Mouse (Mus musculus) forebrain, embryonic 15.5 days (tissue): Measurements from ENCODE around the gene 2410004B18Rik. TPM values are rescaled to one million over a fixed set of nuclear protein-coding genes. Genes with fewer than 3 reads are reported as not detected.
A peak's percentile ranks its signal among the peaks of the same experiment; 100 is the strongest.

Experiments
- ATAC-seq: fragments of 200-750 bp; cut with Nextera tagmentation; replicated peaks from 2 replicates; pipeline ENCODE4 v1.8.0; 2017; ENCODE audit warnings: mild to moderate bottlenecking, moderate TSS enrichment, moderate library complexity
- H3K27ac ChIP-seq: fragments of 300-500 bp; sonication (generic); replicated peaks from 2 replicates; pipeline ENCODE4 v1.5.1; 2015; ENCODE audit warnings: mild to moderate bottlenecking, inconsistent platforms
- H3K27me3 ChIP-seq: fragments of 300-500 bp; sonication (generic); 2 replicates; pipeline ENCODE4 v1.6.1; 2015; ENCODE audit warnings: inconsistent platforms
- H3K36me3 ChIP-seq: fragments of 300-500 bp; sonication (generic); 2 replicates; pipeline ENCODE4 v1.6.1; 2015; ENCODE audit warnings: mild to moderate bottlenecking, inconsistent platforms
- H3K4me1 ChIP-seq: fragments of 300-500 bp; sonication (generic); 2 replicates; pipeline ENCODE4 v1.6.1; 2015; ENCODE audit warnings: inconsistent platforms
- H3K4me2 ChIP-seq: fragments of 300-500 bp; sonication (generic); replicated peaks from 2 replicates; pipeline ENCODE4 v1.6.1; 2015; ENCODE audit warnings: mild to moderate bottlenecking, inconsistent platforms
- H3K4me3 ChIP-seq: fragments of 300-500 bp; sonication (generic); 2 replicates; pipeline ENCODE4 v1.5.1; 2015; ENCODE audit warnings: mild to moderate bottlenecking, inconsistent platforms
- H3K9ac ChIP-seq: fragments of 300-500 bp; sonication (generic); replicated peaks from 2 replicates; pipeline ENCODE4 v1.6.1; 2015; ENCODE audit warnings: mild to moderate bottlenecking, inconsistent platforms
- H3K9me3 ChIP-seq: fragments of 300-500 bp; sonication (generic); 2 replicates; pipeline ENCODE4 v1.6.1; 2016; ENCODE audit warnings: inconsistent platforms
- whole genome bisulfite sequencing: fragments of 180-500 bp; shearing (Covaris S2); methylation state at CpG from one replicate; pipeline ENCODE4 v1.1.7; 2015; ENCODE audit warnings: mixed read lengths; 5-methylcytosine and 5-hydroxymethylcytosine counted together
- polyA plus RNA-seq: library from polyadenylated mRNA; unstranded; fragments of >200 nt; fragmentation: Nextera tagmentation; extraction: Ambion mirVana; gene quantifications from 2 replicates; pipeline ENCODE4 v1.2.1, GENCODE M21; 2015

Gene 2410004B18Rik
- polyA plus RNA-seq, 1 experiment from 2014 or later: 80.1 TPM

DNA sequence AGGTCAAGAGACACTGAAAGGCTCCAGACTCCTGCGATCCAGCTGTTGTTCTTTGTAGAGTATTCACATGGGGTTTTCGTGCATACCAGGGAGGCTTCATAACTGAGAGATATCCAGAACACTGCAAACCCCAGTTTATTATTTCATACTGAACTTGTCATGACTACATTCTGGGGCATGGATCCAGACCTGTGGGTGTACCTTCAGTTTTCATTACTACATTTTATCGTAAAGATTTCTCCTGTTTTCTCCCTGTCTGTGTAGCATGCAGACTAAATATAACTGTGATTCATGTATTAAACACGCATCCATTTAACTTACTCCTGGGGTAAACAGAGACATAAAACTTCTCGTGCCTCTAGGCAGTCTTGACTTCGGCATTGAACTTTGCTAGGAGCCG lies 37.2 kb downstream of the 2410004B18Rik start:
- H3K9me3 ChIP-seq: no peaks in the 10 kb centered on the region; the same call in 1 of the 2 replicates
- no peak overlapping the region for H3K4me3 ChIP-seq
- ATAC-seq: no peak
- no peak overlapping the region for H3K27ac ChIP-seq
- no peak overlapping the region for H3K9ac ChIP-seq
- no peaks in the 10 kb centered on the region for H3K4me1 ChIP-seq
- no peaks in the 10 kb centered on the region for H3K27me3 ChIP-seq
- H3K36me3 ChIP-seq: no peaks in the 10 kb centered on the region
- WGBS: 94% methylated on average over 7 of the region's 7 CpGs
- H3K4me2 ChIP-seq: no peak overlapping the region

DNA sequence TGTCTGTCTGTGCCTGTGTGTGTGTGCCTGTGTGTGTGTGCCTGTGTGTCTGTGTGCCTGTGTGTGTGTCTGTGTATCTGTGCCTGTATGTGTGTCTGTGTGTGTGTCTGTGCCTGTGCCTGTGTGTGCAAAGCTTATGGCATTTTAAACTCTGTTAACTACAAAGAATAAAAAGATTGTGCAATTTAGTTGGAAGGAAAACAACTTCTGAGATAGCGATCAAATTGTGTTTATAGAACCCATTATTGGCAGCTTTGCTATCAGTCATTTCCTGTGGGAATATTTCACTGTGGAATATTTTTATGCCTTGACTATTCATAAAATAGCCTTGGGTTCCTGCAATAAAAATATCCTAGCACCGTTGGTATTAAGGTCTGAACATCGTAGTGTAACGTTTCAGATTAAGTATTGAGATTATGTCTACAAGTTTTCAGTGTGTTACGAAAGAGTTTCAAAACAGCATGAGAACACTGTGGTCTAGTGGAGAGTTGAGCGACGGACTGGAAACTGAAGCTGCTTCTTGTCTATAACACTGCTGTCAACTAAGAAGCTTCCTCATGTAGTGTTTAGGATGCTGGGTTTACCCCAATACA lies 47.6 kb downstream of the 2410004B18Rik start:
- ATAC-seq: no peak
- no peak overlapping the region for H3K9ac ChIP-seq
- 88% methylated on average over 7 of the region's 7 CpGs for WGBS
- H3K9me3 ChIP-seq: no peaks in the 10 kb centered on the region
- H3K27ac ChIP-seq: no peak overlapping the region
- H3K4me1 ChIP-seq: peaks cover 19% of the 10 kb centered on the region
- H3K4me3 ChIP-seq: no peak overlapping the region
- H3K36me3 ChIP-seq: no peaks in the 10 kb centered on the region
- H3K27me3 ChIP-seq: 0 out of 2 replicates have a peak, but pooled peaks cover 6% of the 10 kb centered on the region
- no peak overlapping the region for H3K4me2 ChIP-seq

DNA sequence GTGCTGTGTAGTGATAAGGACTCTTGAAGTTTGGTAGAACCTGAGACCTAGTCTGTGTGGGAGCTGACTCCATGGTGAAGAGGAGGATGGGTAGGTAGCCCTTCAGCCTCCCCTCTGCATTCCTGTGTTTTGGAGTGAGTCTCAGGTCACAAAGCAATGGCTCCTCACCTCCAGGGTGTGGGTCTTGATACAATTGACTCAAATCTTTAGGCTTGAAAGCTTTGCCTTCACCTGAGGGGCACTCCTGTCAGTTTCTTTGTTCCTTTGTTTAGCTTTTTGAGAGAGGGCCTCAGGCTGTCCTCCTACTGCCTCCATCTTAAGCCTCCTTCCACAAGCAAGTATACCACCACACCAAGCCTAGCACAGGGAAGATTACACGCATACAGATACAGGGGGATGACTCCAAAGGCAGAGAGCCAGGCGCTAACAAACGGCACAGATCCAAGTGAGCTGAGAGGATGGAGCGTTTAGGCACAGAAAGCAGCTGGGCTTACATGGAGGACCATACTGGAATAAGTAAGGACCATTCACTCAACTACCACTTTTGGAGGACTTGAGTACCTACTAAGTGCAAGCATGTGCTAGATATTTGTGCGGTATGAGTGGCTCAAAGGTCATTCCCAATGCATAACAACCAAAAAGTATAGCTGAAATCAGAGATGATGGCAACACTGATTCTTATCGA lies 48.6 kb downstream of the 2410004B18Rik start:
- no peak overlapping the region for H3K9ac ChIP-seq
- WGBS: 51% methylated on average over 6 of the region's 6 CpGs
- 0 out of 2 replicates have a peak overlapping the region, but pooled peaks have one; percentile 70 for H3K4me3 ChIP-seq
- H3K27ac ChIP-seq: no peak overlapping the region
- H3K27me3 ChIP-seq: 0 out of 2 replicates have a peak, but pooled peaks cover 6% of the 10 kb centered on the region
- no peak for ATAC-seq
- peaks cover 19% of the 10 kb centered on the region for H3K4me1 ChIP-seq
- no peaks in the 10 kb centered on the region for H3K9me3 ChIP-seq
- H3K36me3 ChIP-seq: no peaks in the 10 kb centered on the region
- no peak overlapping the region for H3K4me2 ChIP-seq

DNA sequence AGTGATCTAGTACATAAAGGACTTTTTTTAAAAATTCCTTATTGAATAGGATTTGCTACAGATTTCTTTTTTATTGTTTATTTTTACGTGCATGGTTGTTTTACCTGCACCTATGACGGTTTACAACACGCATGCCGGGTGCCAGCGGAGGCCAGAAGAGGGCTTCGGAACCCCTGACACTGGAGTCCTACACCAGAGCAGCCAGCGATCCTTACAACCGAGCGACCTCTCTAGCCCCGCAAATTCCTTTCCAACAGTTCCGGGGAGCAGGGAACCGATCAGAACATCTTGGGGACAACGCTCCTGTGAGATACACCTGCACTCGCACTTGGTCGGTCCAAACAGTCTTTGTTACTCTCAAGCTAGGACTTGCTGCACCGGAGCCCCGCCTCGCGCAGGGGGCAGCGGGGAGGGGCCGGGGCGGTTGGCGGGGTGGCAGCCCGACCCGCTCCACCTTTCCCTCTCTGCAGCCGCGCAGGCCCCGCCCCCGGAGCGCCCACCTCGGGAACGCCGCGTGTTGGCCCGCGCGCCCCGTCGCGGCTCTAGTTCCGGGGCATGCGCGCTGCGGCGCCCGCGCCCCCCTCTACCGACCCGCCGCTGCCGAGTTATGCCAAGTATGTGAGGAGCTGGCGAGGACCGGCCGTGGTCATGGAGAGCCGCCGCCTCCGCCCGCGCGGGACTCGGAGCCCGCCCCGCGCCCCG lies 49.6 kb downstream of the 2410004B18Rik start, which contains the start of gene Syde2:
TSS of gene Syde2 (plus strand) at position 603 of the 702 bp plus-strand sequence.
- peak within 1 kb of the TSS; percentile 60 for H3K9ac ChIP-seq
- H3K27ac ChIP-seq: peak within 1 kb of the TSS; percentile 35; the same call in 1 of the 2 replicates
- peaks cover 19% of the 10 kb centered on the region for H3K4me1 ChIP-seq
- peak within 1 kb of the TSS; percentile 70 for H3K4me3 ChIP-seq
- peak; percentile 92 for ATAC-seq
- H3K4me2 ChIP-seq: peak within 1 kb of the TSS; percentile 68
- H3K36me3 ChIP-seq: no peaks in the 10 kb centered on the region
- 0 out of 2 replicates have a peak, but pooled peaks cover 6% of the 10 kb centered on the region for H3K27me3 ChIP-seq
- under 1% methylated on average over 65 of the region's 65 CpGs for WGBS
- H3K9me3 ChIP-seq: no peaks in the 10 kb centered on the region

DNA sequence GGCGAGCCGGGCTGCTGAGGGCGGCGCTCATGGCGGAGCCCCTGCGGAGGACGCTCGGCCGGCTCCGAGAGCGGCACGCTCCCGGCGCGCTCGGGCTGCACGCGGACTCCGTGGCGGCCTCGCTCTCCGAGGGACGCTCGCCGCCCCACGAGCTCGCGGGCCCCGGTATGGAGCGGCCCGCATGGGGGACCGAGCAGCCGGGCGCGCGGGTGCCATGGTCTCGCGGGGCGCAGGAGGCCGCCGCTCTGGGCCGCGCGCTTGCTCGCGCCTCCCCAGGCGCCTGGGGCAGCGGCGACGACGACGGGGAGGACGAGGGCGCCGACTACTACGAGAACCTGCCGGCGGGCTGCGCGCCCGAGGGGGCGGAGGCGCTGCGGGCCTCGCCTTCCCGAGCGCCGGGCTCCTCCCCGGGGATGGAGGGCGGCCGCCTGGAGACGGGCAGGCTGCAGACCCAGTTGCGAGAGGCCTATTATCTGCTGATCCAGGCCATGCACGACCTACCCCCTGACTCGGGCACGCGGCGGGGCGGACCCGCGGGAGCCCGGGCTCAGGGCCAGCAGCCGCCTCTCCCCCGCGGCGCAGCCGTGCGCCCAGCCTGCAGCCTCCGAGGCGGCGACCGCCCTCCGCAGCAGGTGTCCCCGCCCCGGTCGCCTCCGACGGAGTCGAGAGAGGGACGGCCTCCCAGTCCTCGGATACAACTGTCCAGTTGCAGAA lies 50.3 kb downstream of the 2410004B18Rik start:
- H3K36me3 ChIP-seq: no peaks in the 10 kb centered on the region
- H3K9ac ChIP-seq: peak overlapping the region; percentile 60
- peaks cover 19% of the 10 kb centered on the region for H3K4me1 ChIP-seq
- peak overlapping the region; percentile 70 for H3K4me3 ChIP-seq
- WGBS: under 1% methylated on average over 65 of the region's 101 CpGs
- H3K9me3 ChIP-seq: no peaks in the 10 kb centered on the region
- peak overlapping the region; percentile 68 for H3K4me2 ChIP-seq
- peak; percentile 82 for ATAC-seq
- H3K27me3 ChIP-seq: 0 out of 2 replicates have a peak, but pooled peaks cover 6% of the 10 kb centered on the region
- peak overlapping the region; percentile 35; the same call in 1 of the 2 replicates for H3K27ac ChIP-seq

DNA sequence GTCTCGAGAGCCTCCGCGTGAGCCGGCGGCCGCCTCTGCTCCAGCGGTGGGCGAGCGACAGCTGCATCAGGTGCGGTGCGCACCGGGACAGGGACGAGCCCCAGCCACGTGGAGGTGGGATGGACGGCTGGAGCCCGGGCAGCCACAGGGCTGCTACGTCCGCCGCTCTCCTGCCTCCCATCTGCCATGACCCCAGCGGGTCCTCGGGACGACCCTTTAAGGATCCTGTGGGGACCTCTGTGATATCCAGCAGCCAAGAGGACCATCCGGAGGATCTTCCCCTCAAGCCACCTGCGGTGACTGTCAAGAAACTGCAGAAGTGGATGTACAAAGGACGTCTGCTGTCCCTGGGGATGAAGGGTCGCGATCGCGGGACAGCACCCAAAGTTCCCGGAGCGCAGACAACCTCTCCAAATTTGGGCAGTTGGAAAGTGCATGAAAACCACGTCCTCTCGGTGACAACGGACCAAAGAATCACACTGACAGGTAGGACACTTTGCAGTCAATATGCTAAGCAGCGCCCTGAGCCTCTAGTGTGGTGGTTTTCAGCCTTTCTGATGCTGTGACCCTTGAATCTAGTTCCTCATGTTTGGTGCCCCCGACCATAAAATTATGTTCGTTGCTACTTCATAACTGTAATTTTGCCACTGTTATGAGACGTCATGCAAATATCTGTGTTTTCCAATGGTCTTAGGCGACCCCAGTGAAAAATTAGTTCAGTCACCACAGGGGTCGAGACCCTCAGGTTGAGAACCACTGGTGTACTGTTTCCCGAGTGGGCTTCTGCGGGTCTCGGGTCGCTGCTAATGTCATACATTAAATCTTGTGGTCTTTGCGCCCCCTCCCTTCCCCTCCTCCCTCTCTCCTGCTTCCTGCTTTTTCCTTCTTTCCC lies 51.1 kb downstream of the 2410004B18Rik start:
- H3K27me3 ChIP-seq: 0 out of 2 replicates have a peak, but pooled peaks cover 6% of the 10 kb centered on the region
- peak overlapping the region; percentile 68 for H3K4me2 ChIP-seq
- H3K4me1 ChIP-seq: peaks cover 19% of the 10 kb centered on the region
- no peak overlapping the region for H3K27ac ChIP-seq
- H3K9me3 ChIP-seq: no peaks in the 10 kb centered on the region
- WGBS: under 1% methylated on average over 45 of the region's 45 CpGs
- no peak; the same call in 1 of the 2 replicates for ATAC-seq
- H3K4me3 ChIP-seq: peak overlapping the region; percentile 70
- H3K36me3 ChIP-seq: no peaks in the 10 kb centered on the region
- peak overlapping the region; percentile 60 for H3K9ac ChIP-seq

DNA sequence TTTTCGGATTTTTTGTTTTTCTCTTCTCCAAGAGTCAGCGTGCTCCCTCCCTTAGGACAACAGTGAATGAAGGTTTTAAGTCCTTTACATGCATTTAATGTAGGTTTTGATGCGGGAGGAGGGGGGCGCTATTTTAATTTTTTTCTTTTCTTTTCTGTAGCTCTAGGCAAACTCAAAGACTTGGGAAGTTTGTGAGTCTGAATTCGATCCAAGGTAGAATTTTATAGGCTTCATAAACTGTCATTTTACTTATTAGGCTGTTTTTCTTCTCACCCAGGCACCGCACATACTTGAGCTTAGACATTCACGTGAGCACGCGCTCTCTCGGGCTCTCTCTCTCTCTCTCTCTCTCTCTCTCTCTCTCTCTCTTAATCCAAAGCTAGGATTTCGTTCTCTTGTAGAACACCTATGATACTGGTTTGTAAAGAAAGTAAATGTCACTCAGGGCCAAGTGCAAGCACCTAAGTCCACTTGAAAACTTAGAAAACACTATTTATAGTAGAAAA lies 51.8 kb downstream of the 2410004B18Rik start:
- peak overlapping the region; percentile 68 for H3K4me2 ChIP-seq
- H3K4me1 ChIP-seq: peaks cover 19% of the 10 kb centered on the region
- 0 out of 2 replicates have a peak, but pooled peaks cover 6% of the 10 kb centered on the region for H3K27me3 ChIP-seq
- H3K4me3 ChIP-seq: peak overlapping the region; percentile 70
- H3K9ac ChIP-seq: no peak overlapping the region
- no peak overlapping the region for H3K27ac ChIP-seq
- no peaks in the 10 kb centered on the region for H3K9me3 ChIP-seq
- no peak for ATAC-seq
- WGBS: 1% methylated on average over 11 of the region's 11 CpGs
- no peaks in the 10 kb centered on the region for H3K36me3 ChIP-seq

DNA sequence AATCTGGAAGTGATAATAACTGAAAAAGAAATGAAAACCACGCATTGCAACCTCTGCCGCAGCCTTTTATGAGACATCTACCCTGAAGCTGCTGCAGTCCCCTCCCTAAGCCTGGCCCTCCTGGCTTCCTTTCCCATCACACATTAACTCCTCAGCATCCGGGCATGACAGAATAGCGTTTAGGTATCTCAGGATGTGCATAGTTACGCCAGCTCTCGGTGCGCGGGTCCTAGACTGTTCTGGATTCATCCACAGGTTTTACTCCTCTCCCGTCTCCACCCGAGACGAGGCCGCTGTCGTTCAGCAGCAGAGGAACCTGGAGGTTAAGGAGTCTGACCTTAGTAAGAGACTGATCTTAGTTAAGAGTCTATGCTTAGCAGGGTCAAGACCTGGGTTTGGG lies 53.3 kb downstream of the 2410004B18Rik start:
- 92% methylated on average over 13 of the region's 13 CpGs for WGBS
- no peak overlapping the region for H3K4me3 ChIP-seq

DNA sequence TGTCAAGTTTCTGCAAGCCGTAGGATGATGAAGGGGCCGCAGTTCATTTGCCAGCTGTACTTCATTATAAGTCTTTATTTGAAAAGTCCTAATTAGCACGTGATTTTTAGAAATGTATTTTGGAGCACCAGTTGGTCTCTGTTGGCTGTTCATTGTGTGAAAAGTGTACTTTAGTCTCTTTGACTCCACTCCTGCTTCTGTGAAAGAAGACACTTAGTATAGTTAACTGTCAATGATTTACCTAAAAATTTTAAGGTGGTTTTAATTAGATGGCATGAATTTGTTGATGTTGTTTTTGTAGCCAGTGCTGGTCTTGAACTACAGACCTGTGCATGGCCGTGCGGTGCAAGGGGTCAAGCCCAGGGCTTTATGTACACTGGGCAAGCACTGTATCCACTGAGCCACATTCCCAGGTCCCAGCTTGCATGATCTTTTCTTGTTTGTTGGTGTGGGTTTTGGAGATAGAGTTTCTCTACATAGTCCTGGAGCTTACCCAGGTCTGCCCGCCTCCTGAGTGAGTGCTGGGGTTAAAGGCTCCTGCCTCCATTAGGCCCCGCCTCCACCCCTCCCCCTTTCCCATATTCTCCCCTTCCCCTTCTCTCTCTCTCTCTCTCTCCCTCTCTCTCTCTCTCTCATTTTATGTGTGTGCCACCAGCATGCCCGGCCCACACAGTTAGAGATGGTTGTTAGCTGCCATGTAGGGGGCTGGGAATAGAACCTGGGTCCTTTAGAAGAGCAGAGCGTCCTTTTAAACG lies 54.3 kb downstream of the 2410004B18Rik start:
- Histone ChIP-seq H3K27me3 (0 out of 2 replicates have a peak, but pooled peaks cover 3% of the 10 kb centered on the region), H3K9ac (no peak overlapping the region), H3K4me3 (no peak overlapping the region), H3K27ac (no peak overlapping the region), H3K4me2 (no peak overlapping the region), H3K9me3 (no peaks in the 10 kb centered on the region), H3K36me3 (no peaks in the 10 kb centered on the region), H3K4me1 (peaks cover 19% of the 10 kb centered on the region)
- WGBS: 78% methylated on average over 10 of the region's 10 CpGs
- ATAC-seq: no peak

More for the DNA sequence above, 53.3 kb downstream of the 2410004B18Rik start:
- Histone ChIP-seq H3K27ac (no peak overlapping the region), H3K4me1 (peaks cover 19% of the 10 kb centered on the region), H3K27me3 (0 out of 2 replicates have a peak, but pooled peaks cover 6% of the 10 kb centered on the region), H3K4me2 (no peak overlapping the region), H3K9me3 (no peaks in the 10 kb centered on the region), H3K36me3 (no peaks in the 10 kb centered on the region), H3K9ac (no peak overlapping the region)
- ATAC-seq: no peak

DNA sequence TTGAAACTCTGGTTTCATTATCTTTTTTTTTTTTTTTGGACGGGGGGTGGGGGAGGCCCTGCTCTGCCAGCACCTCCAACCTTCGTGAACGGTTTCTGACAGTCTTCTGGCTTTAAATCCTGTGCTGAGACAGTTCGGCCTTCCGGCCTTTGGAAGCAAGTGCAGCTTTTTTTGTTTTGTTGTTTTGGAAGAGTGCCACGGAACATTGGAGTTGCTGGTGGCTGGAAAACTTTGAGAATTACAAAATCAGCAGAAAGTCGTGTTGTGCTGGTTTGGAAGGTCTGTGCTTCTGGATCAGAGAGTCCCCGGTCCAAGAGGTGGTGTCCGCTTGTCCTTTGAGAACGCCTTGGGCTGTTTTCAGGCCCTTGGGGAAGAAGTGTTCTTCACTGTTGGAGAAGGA lies 55.0 kb downstream of the 2410004B18Rik start:
- Histone ChIP-seq H3K9me3 (no peaks in the 10 kb centered on the region), H3K27ac (no peak overlapping the region), H3K4me2 (no peak overlapping the region), H3K27me3 (0 out of 2 replicates have a peak, but pooled peaks cover 3% of the 10 kb centered on the region), H3K4me1 (peaks cover 19% of the 10 kb centered on the region), H3K9ac (no peak overlapping the region), H3K36me3 (no peaks in the 10 kb centered on the region), H3K4me3 (no peak overlapping the region)
- no peak for ATAC-seq
- 83% methylated on average over 10 of the region's 10 CpGs for WGBS
